Mouse (Mus musculus): ENCODE data around the gene Plekhg3.

The Plekhg3 gene

DNA sequence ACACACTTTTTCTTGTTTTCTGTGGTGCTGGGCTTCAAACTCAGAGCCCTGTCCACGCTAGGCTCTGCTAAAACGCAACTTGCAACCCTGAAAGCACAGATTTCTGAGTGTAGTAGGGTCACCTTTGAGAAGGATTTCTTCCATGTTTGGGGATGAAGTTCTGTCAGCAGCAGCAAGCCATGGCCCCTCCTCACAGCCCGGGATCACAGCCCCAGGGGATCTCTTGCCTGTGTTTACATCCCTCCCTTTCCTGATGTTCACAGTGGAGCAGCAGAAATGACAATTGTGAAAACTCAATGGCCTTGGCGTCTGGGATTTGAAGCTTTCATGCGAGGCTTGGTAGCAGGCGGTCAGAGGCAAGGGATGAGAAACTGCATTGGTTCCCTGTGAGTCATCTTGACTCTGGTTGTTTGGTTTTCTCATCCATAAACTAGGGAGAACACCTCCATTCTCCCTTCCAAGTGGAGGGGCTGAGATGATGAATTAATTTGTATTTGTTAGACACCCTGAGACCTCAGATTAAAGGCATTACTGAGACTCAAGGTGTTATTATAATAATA lies at the start of gene Plekhg3:
Gene Plekhg3, plus strand, starts transcription at position 312 of the 560 bp plus-strand sequence.
- DNase-seq: no peak

DNA sequence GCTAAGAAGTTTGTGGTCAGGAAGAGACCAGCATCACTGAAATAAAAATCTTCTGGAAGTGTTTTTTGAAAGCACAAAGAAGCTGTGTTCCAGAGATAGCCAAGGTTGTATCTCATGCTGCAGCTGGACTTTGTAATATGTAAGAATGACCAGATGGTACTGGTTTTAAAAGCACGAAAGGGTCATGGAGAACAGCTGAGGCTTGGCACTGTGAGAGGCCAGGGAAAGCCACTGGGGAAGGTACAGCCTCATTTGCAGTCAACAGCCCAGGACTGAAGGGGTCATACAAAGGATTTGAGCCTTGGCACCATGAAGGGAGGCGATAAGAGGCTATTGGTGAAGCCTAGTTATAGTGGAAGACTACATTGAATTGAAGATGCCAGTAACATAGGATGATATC lies 48.2 kb upstream of the Plekhg3 start:
- DNase-seq: no peak

DNA sequence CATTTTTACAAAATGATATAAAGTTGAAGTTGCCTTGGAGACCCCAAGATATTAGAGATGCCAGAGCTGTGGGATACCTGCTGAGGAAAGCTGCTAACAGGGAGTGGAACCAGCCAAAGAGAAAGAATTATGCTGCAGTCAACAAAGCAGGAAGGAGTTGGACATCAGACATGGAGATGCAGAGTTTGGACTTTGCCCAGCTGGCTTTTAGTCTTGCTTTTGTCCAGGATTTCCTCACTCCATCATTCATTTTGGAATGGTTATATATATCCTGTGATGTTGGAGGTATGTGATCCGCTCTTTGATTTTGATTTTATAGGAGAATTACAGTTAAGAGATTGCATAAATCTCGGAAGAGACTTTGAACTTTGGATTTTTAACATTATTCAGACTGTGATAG lies 47.7 kb upstream of the Plekhg3 start:
- no peak for DNase-seq

GRCm38 (mm10) chr12:76484881-76485280 lies 45.8 kb upstream of the Plekhg3 start:
- DNase-seq: no peak

DNA sequence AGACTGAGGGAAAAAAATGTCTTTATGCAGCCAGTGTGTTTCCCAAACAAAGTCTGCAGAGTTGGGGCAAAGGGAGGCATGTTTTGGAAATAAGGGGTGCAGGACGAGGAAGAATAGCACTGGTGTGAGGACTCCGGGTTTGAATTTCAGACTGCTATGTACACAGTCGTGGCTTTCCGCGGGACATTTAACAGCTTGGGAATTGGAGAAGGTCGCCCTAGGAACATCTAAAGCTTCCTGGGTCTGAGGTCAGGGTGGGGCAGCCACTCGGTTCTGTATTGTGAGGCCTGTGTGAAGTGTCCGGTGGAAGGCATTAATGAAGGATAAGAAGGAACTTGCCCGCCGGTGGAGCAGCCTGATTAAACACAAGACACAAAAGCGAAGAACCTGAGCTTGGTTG lies 45.3 kb upstream of the Plekhg3 start:
- DNase-seq: no peak

- no peak for DNase-seq
These were observed 43.7 kb upstream of the Plekhg3 start for GRCm38 (mm10) chr12:76486943-76487342.

GRCm38 (mm10) chr12:76490798-76491197 lies 39.9 kb upstream of the Plekhg3 start:
- DNase-seq: no peak

DNA sequence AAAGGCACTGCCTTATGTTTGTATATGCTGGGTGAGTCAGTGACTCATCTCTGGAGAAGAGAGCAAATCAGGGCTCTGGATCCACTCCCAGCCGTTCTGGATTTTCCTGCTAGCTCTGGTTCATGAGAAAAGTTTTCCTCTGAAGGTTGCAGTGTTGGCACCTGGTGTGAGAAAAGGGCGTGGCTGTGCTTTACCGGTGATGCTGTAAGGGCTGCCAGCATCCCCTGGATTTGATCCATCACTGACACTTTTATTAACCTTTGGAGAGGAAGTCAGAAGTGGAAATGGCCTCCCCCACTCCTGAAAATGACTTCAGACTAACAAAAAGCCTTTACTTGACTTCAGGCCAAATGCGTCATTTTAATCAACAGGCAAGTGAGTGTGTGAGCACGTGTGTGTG lies 37.2 kb upstream of the Plekhg3 start:
- no peak for DNase-seq

- no peak for DNase-seq
These were observed 35.3 kb upstream of the Plekhg3 start for GRCm38 (mm10) chr12:76495381-76495780.

- peak; percentile 74 for DNase-seq
These were observed 34.4 kb upstream of the Plekhg3 start for GRCm38 (mm10) chr12:76496324-76496723.

DNA sequence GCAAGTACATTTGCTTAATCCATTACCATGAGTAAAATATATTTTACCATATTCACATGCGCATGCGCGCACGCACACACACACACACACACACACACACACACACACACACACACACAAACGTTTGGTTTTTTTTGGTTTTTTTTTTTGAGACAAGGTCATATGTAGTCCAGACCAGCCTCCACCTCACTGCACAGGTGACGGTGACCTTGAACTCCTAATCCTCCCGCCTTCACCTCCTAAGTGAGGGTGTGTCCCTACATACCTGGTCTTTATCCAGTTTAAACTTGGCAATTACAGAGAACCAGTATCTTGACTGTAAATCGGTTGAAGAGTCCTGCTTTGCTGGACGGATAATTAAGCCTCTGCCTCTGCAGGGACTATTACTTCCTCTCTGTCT lies 31.4 kb upstream of the Plekhg3 start:
- no peak for DNase-seq

DNA sequence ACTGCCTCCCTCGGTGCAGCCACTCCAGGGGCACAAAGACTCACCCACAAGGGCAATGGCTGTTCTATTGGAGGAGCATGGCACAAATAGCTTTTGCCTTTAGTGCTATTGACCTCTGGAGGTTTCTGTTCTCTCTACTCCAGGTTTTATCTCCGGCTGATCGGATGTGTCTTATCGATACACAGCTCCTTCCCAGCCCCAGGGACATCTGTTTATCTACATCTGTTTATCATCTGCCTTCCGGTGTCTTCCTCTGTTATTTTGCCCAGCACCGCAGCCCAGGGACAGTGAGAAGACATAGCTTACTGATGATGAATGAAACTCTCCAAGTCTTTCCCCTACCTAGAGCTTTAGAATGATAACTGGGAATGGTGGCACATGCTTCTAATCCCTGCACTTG lies 30.6 kb upstream of the Plekhg3 start:
- DNase-seq: no peak

DNA sequence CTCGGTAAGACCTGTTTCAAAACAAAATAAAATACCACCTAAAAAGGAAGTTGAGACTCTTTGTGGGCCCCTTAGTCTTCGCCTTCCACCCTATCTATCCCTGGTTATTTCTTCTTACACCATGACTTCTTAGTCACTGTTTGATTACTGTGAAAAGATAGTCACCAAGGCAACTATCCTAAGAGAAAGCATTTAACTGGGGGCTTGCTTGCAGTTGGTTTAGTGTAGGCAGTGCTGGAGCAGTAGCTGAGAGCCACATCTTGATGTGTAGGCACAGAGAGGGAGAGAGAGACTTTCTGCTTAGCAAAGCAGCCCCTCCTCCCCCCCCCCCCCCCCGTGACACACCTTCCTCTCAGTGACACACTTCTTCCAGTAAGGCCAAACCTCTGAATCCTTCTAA lies 29.8 kb upstream of the Plekhg3 start:
- DNase-seq: no peak

GRCm38 (mm10) chr12:76502981-76503380 lies 27.7 kb upstream of the Plekhg3 start:
- no peak for DNase-seq

GRCm38 (mm10) chr12:76506522-76506921 lies 24.2 kb upstream of the Plekhg3 start:
- no peak for DNase-seq

DNA sequence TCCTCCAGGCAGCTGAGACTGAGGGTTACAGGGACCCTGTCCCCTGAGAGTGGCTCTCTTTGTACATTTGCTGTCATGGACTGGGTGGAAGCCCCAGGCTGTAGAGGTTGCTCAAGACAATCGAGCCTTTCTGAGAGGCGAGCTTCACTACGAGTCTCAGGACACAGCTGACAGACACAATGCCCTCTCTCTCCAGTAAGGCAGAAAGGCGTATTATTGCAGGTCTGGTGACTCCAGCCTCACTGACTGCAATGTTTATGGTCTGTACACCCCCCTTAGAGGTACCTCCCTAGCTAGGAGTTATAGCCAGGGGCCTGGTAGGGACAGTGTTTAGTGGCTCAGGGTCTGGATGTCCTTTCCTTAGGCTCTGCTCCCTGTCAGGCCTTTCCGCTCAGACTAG lies 22.9 kb upstream of the Plekhg3 start:
- DNase-seq: no peak

DNA sequence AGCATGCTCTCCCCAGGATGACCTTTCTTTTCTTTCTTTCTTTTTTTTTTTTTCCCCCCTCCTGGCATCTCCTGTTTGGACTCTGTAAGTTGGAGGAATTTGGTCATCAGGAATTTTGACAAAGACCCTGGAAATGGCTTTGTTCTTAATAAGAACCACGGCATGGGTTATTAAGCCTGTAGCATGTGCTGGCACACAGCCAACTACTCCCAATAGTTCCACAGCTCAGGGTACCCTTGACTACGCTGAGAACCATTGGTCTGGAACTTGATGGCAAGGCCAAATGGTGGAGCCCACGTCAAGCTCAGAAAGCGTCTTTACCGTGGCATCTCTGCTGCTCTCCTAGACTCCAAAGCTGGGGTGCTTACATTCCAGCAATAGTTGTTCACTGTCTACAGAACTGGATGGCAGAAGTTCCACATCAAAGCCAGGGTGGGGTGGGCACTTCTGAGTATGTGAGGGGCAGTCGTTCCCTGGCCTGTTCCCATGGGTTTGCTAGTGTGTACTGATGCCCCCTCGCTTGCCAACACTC lies 21.7 kb upstream of the Plekhg3 start:
- no peak for DNase-seq

DNA sequence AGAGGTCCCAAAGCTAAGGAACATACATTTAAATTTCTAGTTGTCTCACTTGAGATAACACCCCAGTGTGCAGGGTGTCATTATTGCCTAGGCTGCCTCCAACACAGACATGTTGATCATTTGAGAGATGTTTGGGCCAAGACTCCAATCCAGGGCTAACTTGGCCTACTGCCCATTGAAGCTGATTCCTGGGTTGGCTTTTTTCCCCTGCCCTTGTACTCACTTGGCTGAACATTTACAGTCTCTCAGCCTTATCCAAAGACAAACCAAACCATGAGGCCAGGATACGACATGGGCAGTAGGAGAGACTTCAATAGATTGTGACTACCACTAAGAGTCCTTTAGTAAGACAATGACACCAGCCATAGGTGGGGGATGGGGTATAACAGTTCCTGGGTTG lies 18.0 kb upstream of the Plekhg3 start:
- no peak for DNase-seq

DNA sequence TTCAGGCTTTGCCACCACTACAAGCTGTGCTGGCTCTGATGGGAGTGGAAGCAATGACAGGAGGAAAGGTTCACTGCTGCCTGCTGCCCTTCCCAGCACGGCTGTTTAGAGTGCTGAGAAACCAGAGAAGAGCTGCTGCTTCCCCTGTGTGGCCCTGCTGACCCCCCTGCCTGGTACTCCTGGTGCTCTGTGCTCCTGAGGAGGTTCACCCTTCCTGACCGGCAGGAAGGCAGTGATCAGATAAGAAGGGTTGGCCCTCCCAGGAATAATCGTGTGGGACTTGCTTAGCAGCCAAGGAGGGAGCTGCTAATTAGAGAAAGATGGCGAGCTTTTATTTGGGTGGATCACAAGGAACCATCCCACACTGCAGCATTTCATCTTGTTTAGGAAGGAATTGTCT lies 15.8 kb upstream of the Plekhg3 start:
- DNase-seq: no peak

DNA sequence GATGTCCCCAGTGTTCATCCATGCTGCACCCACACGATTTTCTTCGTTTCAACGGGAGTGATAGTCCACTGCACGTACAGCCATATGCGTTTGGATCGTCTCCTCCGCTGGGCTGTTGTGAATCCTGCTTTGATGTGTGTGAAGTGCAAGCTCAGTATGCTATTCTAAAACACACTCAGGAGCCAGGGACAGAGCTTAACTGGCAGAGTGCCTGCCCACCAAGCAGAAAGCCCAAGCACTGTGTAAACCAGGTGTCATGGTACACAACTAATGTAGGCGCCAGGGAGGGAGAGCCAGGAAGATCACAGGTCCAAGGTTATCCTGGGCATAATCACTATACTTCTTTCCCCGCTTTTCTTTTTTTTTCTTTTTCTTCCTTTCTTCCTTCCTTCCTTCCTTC lies 12.7 kb upstream of the Plekhg3 start:
- no peak for DNase-seq

DNA sequence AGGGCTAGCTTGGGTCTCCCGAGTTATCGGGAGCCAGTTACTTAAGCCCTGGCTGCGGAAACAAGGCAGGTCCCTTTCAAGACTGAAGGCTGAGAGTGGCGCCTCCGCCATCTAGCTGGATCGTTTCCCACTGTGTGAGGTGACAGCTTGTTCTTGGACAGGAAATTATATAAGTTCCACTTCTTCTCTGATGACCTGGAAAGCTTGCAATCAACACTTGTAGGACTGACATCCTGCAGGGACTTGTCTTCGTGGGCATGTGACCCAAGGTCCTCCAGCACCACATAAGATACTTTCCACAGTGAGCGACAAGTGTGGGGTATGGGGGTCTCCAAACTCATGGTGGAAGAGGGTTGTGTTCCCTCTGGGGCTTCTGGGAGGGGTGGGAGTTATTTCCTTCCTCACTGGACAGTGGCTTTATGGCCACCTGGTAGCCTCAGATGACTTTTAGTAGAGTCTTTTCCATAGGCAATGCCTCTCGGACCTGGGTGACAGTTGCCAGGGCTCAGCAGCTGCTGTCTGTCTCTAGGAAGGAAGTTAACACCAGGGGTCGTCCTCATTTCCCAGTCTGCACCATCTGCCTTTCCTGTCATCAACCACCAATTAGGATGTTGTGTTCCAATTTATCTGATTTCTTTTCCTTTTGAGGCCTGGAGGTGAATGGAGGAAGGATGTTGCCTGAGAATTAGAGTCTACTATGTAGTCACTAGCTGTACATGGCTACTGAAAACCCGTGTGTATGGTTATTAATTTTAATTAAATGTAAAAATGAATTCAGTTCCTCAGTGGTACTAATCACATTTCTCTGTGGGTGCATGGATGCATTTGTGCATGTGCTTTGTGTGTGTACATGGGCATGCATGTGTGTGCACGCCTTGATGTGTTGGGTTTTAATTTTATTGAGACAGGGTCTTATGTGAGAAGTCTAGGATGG lies 11.5 kb upstream of the Plekhg3 start:
- DNase-seq: no peak

GRCm38 (mm10) chr12:76523654-76524053 lies 7.0 kb upstream of the Plekhg3 start:
- DNase-seq: no peak

DNA sequence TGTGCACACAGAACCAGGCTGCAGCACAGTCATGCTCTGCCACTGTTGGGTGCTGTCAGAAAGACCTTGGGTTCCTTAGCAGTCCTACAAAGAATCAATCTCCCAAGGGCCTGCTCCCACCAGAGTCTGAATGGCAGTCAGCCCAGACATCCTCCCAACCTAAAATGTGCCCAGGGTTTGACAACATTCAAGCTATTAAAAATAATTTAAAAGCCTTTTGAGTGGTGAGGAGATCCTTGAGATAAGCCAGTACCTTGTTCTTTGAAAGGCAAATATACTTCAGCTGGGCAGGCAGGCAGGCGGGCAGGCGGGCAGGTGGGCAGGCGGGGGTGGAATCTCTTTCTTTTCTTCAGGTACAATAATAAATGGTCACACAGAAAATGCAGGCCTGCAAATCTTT lies 5.8 kb upstream of the Plekhg3 start:
- no peak for DNase-seq

- peak; percentile 80 to 88 for DNase-seq
These were observed 3.3 kb upstream of the Plekhg3 start for GRCm38 (mm10) chr12:76527245-76527881.

All from B cell, adult 2 months (primary cell).